Mouse (Mus musculus) small intestine, adult 2 months (tissue): ENCODE data around the gene Gper1.

Experiments used
- CTCF ChIP-seq: fragments of 200-500 bp; IDR thresholded peaks from 2 replicates; pipeline ENCODE4 v1.5.1; 2012; ENCODE audit warnings: low read depth, mild to moderate bottlenecking, control low read depth, inconsistent platforms, low read length, moderate library complexity, mixed read lengths; ENCODE audit not compliant: insufficient replicate concordance, insufficient read length; ENCODE audit errors: extremely low read depth
- POLR2A ChIP-seq: fragments of 200-500 bp; IDR thresholded peaks from 2 replicates; pipeline ENCODE4 v1.6.1; 2012; ENCODE audit warnings: low read depth, mild to moderate bottlenecking, control low read depth, inconsistent platforms, low read length, moderate library complexity

- TF ChIP-seq POLR2A (no peak), CTCF (no peak)
Observed at GRCm38 (mm10) chr5:139405953-139406352, 17.0 kb upstream of the Gper1 start.
